Comparison of ENCODE assay signal across 16 mouse cellular contexts in genomic region chr1:89026040-89026439, GRCm38 (mm10). TPM values are rescaled to one million over a fixed set of nuclear protein-coding genes. Genes with fewer than 3 reads are reported as not detected.
DNase-seq lines count a peak whose midpoint lies in the region; ATAC-seq and TF ChIP-seq lines count a peak whose summit lies in the region.
"Had no signal": no experiment of that assay in that cellular context is flagged by ENCODE, and none has a peak within 500 bp of the region (broad histone marks: within the 10 kb centered on the region; RNA-seq: fewer than 3 reads in every experiment).

No protein-coding gene starts in this region.

- DNase-seq in liver, embryonic 11.5 days (ENCODE audit: low spot score): no peak
- DNase-seq in kidney, adult 18-20 months: peak; percentile 80
- peak; percentile 81 for DNase-seq in kidney, postnatal 14 days
- peak; percentile 50 for DNase-seq in stomach, postnatal 0 days (ENCODE audit: low spot score)
- no peak for DNase-seq in urinary bladder, postnatal 14 days (ENCODE audit: low spot score)
- DNase-seq in embryo, embryonic 10 days (ENCODE audit: low spot score): no peak
- DNase-seq: gastrocnemius, postnatal 25 days; heart, postnatal 4 days; liver, embryonic 13.5 days; lung, postnatal 4 days; right cerebral cortex, postnatal 14 days had no signal

- H3K4me1 ChIP-seq in liver, embryonic 15.5 days (replicated peaks): peaks cover 6% of the 10 kb centered on the region; the same call in 1 of the 2 replicates
- H3K4me1 ChIP-seq in liver, embryonic 11.5 days (replicated peaks; ENCODE audit: control insufficient read depth, insufficient read depth, low read length): no peaks in the 10 kb centered on the region; the same call in 1 of the 2 replicates
- H3K4me1 ChIP-seq in stomach, postnatal 0 days (replicated peaks; ENCODE audit: control insufficient read depth, insufficient read depth): no peaks in the 10 kb centered on the region
- H3K4me1 ChIP-seq: midbrain, embryonic 12.5 days had no signal

- 47% methylated on average over 1 of the region's 1 CpGs for WGBS in liver, embryonic 15.5 days (ENCODE audit: insufficient replicate concordance)
- WGBS in liver, embryonic 11.5 days: 79% methylated on average over 1 of the region's 1 CpGs
- 38% methylated on average over 1 of the region's 1 CpGs for WGBS in stomach, postnatal 0 days

- peak; percentile 22; the same call in 1 of the 2 replicates for ATAC-seq in liver, embryonic 15.5 days (ENCODE audit: insufficient read depth)
- ATAC-seq in liver, embryonic 11.5 days (replicated peaks; ENCODE audit: low FRiP score): no peak
- ATAC-seq in stomach, postnatal 0 days (ENCODE audit: low FRiP score, low TSS enrichment): peak; percentile 83
- ATAC-seq: hindbrain, postnatal 0 days had no signal

- H3K9ac ChIP-seq in liver, embryonic 15.5 days: no peak overlapping the region
- H3K9ac ChIP-seq in liver, embryonic 11.5 days (ENCODE audit: low read depth, low read length): no peak overlapping the region
- no peak overlapping the region for H3K9ac ChIP-seq in stomach, postnatal 0 days (ENCODE audit: low read length)
- H3K9ac ChIP-seq: embryonic facial prominence, embryonic 13.5 days; heart, embryonic 13.5 days; liver, embryonic 13.5 days; midbrain, embryonic 12.5 days had no signal

- no peaks in the 10 kb centered on the region for H3K27me3 ChIP-seq in liver, embryonic 15.5 days
- no peaks in the 10 kb centered on the region for H3K27me3 ChIP-seq in liver, embryonic 11.5 days (replicated peaks; ENCODE audit: control insufficient read depth, insufficient read depth, low read length)
- H3K27me3 ChIP-seq in stomach, postnatal 0 days (ENCODE audit: control insufficient read depth, insufficient read depth, low read length): no peaks in the 10 kb centered on the region
- H3K27me3 ChIP-seq: embryonic facial prominence, embryonic 13.5 days; heart, embryonic 13.5 days; liver, embryonic 13.5 days; midbrain, embryonic 12.5 days had no signal

- H3K9me3 ChIP-seq in liver, embryonic 15.5 days (replicated peaks): no peaks in the 10 kb centered on the region
- no peaks in the 10 kb centered on the region for H3K9me3 ChIP-seq in liver, embryonic 11.5 days (ENCODE audit: control insufficient read depth, low read length)
- no peaks in the 10 kb centered on the region for H3K9me3 ChIP-seq in stomach, postnatal 0 days (ENCODE audit: control insufficient read depth, low read length)
- H3K9me3 ChIP-seq: embryonic facial prominence, embryonic 13.5 days; heart, embryonic 13.5 days; liver, embryonic 13.5 days; midbrain, embryonic 12.5 days had no signal

- peak overlapping the region; percentile 20; the same call in 1 of the 2 replicates for H3K4me2 ChIP-seq in liver, embryonic 15.5 days
- H3K4me2 ChIP-seq in liver, embryonic 11.5 days: no peak overlapping the region
- H3K4me2 ChIP-seq in stomach, postnatal 0 days (replicated peaks; ENCODE audit: low read depth): no peak overlapping the region
- H3K4me2 ChIP-seq: embryonic facial prominence, embryonic 13.5 days; heart, embryonic 13.5 days; liver, embryonic 13.5 days; midbrain, embryonic 12.5 days had no signal

- no peak for TF ChIP-seq EP300 in stomach, postnatal 0 days (optimal IDR thresholded peaks at IDR 0.05)

- H3K36me3 ChIP-seq in liver, embryonic 15.5 days (replicated peaks): no peaks in the 10 kb centered on the region
- H3K36me3 ChIP-seq in liver, embryonic 11.5 days (ENCODE audit: control insufficient read depth, insufficient read depth, low read length): no peaks in the 10 kb centered on the region
- no peaks in the 10 kb centered on the region for H3K36me3 ChIP-seq in stomach, postnatal 0 days (ENCODE audit: control insufficient read depth, insufficient read depth, low read length)
- H3K36me3 ChIP-seq: embryonic facial prominence, embryonic 13.5 days; heart, embryonic 13.5 days; liver, embryonic 13.5 days; midbrain, embryonic 12.5 days had no signal

- no peak for TF ChIP-seq CTCF in stomach, postnatal 0 days (IDR thresholded peaks at IDR 0.05; ENCODE audit: low read depth)

- no peak overlapping the region for H3K4me3 ChIP-seq in liver, embryonic 15.5 days (replicated peaks)
- no peak overlapping the region for H3K4me3 ChIP-seq in liver, embryonic 11.5 days (ENCODE audit: low read depth, low read length)
- H3K4me3 ChIP-seq in stomach, postnatal 0 days (ENCODE audit: low read depth, low read length): no peak overlapping the region
- H3K4me3 ChIP-seq: embryonic facial prominence, embryonic 13.5 days; heart, embryonic 13.5 days; liver, embryonic 13.5 days; midbrain, embryonic 12.5 days had no signal

- H3K27ac ChIP-seq in liver, embryonic 15.5 days (replicated peaks): no peak overlapping the region
- no peak overlapping the region for H3K27ac ChIP-seq in liver, embryonic 11.5 days (ENCODE audit: low read depth, low read length)
- peak overlapping the region; percentile 69 for H3K27ac ChIP-seq in stomach, postnatal 0 days (replicated peaks)
- H3K27ac ChIP-seq: embryonic facial prominence, embryonic 13.5 days; heart, embryonic 13.5 days; hindbrain, postnatal 0 days; liver, embryonic 13.5 days; midbrain, embryonic 12.5 days had no signal

RNA-seq across cellular contexts. Expression of gene Sh3bp4, which starts 44.2 kb away (rescaled TPM):
- polyA plus RNA-seq in liver, embryonic 15.5 days (2015; fragmentation: Nextera tagmentation; extraction: Ambion mirVana): 0.99 and 1.1 TPM in 2 replicates
- polyA plus RNA-seq in liver, embryonic 11.5 days (2014; fragmentation: Nextera tagmentation; extraction: Ambion mirVana): 4.4 and 4.7 TPM in 2 replicates
- polyA plus RNA-seq in stomach, postnatal 0 days (2015; fragmentation: Nextera tagmentation; extraction: Ambion mirVana): 7.6 and 8.0 TPM in 2 replicates

Comparison
In these comparisons a context has a peak if more than half of its experiments do, and no peak if none do; other contexts are left out.
1. DNase-seq: peak in kidney, adult 18-20 months (single experiment), kidney, postnatal 14 days (single experiment) and stomach, postnatal 0 days (single experiment); none in liver, embryonic 11.5 days (single experiment), urinary bladder, postnatal 14 days (single experiment) and embryo, embryonic 10 days (single experiment).